Mouse (Mus musculus) leukemia stem cell, adult 10-12 weeks (primary cell): ENCODE results near the gene Zbed5. TPM values are rescaled to one million over a fixed set of nuclear protein-coding genes. Genes with fewer than 3 reads are reported as not detected.

Experiments used
- polyA plus RNA-seq: library from polyadenylated mRNA; stranded (reverse); fragments of >175 nt; gene quantifications from 2 replicates; pipeline ENCODE4 v1.2.3, GENCODE M21; 2012; ENCODE audit warnings: low replicate concordance

Zbed5 gene
- polyA plus RNA-seq = 3.4 and 48.5 TPM in 2 replicates

DNA sequence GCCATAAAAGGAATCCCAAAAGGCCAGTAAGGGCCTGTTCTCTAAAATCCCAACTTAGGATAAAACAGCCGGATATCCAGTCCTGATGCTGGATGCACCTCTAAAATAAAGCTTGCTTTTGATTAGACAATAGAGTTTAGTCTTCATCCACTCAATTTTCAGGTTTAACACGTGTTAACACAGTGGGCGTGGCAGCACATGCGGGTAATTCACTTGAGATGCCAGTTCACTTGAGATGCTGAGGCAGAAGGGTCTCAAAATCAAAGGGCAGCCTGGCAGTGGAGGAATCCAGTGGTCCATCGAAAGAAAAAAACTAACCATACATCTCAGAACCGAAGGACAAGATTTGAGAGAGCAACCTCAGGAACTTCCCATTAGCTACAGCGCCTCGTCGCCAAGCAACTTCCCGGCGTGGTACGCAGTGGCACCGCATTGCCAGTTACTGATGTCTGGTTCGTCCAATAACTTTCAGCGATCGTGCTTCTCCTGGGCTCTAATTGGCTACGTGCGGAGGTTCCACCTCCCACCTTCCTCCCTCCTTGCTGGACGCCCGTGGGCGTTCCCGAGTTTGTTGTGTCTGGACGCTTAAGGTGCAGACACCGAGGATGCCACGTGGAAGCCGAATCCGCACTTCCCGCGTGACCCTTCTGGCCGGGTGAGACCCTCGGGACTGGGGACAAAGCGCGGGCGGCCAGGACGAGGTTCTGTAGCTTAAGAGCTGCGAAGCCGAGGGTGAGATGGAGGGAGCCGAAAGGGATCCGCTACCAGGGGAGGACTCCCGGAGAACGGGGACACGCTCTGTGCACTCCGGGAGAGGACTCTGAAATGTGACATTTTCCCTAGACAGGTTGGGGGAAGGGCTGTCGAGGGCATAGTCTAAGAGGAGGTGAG is at the start of gene Zbed5:
Gene Zbed5 (plus strand): TSS at position 526 of the 891 bp plus-strand sequence.

DNA sequence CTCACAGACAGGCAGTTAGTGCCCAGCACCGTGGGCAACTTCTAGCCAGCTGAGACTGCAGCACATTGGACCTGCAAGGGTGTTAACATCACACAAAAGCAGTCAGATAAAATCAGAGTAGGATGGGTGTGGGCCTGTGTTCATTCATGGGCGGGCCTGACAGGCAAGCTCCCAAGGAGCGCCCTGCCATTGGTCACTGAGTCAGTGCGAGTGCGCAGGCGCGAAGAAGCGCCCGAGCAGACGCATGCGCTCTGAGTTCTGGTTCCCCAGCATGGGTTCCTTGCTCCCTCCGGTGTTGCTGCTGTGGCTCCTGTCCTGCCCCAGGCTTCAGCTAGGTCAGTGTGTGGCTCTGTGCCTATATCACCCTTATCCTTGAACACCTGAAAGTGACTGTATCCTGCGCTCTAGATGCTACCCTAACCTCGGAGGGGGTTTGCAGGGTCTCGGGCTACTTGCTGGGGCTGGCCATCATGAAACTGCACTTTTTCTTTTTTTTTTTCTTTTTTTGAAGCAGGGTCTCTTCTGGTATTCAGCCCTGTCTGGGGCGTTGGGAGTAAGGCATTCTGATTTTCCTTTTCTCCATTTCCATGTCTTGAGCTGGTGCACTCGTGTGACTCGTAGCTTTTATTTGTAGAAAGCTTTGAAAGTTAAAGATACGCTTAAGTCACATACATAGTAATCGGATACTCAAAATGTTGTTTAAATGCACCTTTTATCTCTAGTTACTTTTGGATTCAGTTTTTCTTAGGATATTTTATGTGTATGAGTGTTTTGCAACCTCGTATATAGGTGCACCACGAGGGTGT is 48.6 kb upstream of the Zbed5 start, which contains the start of gene Sumf2:
Gene Sumf2 (plus strand): TSS at position 235 of the 806 bp plus-strand sequence.

DNA sequence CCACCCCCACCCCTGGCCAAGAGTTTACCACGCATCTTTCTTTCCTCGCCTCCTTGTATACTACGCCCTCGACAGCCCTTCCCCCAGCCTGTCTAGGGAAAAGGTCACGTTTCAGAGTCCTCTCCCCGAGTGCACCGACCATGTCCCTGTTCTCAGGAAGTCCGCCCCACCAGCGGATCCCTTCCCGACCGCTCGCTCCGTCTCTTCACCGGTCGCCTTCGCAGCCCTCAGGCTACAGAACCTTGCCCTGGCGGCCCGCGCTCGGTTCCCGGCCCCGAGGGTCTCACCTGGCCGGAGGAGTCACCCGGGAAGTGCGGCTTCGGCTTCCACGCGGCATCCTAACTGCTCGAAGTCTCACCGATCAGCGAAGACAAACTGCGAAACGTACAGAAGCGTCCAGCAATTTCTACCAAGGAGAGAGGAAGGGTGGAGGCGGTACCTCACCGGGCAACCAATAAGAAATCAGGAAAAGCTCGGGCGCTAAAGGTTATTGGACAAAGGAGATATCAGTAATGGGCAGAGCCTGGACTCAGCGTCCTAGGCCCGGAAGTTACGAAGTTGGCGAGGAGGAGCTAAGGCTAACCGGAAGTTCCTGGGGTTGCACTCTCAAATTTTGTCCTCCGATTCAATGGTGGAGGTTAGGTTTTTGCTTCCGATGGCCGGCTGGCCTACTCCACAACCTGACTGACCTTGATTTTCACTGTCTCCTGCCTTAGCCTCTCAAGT is 8.4 kb upstream of the Zbed5 start, which contains the start of gene Chchd2:
Gene Chchd2 (minus strand): TSS at position 560 of the 726 bp plus-strand sequence.

DNA sequence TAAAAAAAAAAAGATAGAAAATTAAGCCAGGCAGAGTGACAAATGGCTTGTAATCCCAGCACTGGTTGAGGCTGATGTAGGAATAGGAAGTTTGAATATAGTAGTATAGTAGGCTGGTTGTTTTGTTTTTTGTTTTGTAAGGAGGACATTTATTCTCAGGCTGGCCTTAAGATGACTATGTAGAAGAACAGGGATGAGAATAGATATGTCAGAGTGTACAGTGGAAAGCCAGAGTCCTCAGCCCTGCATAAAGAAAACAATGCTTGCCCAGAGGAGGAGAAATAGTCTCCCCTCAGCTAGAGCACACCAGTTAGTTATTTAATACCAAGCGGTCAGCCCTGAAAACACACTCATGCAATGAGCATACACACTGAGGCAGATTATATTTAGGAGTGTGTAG is 2.9 kb downstream of the Zbed5 start, which contains the start of gene Phkg1:
Gene Phkg1 (minus strand): TSS at position 101 of the 400 bp plus-strand sequence.

DNA sequence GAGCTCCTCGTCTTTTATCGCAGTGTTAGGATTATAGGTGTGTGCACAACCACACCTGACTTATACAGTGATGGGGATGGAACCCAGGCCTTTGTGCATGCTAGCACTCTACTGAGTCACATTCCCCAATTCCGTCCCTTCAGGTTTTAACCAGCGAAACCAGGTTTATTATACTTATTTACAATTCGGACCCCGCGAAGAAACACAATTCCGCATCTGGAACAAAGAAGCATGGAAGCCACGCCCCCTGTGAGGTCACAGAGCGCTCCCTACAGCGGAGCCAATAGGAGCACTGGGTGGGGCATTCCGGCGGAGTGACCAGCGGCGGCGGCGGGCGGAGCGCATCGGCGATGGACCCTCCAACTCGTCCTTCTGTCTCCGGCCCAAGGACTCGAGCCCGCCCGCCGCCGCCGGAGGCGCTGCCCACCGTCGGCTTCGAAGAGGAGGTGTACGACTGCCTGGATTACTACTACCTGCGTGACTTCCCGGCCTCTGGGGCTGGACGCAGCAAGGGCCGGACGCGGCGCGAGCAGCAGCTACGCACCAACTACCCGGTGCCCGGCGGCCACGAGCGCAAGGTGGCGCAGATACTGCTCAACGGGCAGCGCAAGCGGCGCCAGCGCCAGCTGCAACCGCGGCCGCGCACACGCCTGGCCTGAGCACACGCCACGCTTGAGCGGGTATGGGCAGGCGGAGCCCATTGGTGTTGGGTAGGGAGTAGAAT is 12.9 kb downstream of the Zbed5 start, which contains the start of gene Nupr1l:
Gene Nupr1l (plus strand): TSS at position 299 of the 724 bp plus-strand sequence.

DNA sequence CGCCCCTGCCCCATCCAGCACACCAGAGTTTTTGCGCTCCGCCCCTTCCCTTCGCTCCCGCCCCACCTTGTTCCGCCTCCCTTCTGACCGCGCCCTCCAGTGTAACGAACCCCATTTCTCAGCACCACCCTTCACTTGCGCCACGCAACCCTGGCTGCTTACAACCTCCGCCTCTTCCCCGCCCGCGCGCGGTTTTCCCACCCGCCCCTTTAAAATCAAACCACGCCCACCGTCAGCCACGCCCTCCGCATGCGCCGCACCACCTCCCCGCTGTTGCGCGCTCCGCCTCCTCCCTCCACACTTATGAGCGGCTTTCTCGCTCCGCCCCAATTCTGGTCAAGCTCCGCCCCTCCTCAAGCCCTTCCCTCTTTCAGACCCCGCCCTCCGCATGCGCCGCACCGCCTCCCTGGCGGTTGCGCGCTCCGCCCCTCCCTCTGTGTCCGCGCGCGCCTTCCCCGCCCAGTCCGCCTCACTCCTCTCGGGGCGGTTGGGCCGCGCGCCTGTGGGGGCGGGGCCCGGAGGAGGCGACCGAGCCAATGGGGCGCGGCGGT is 46.0 kb downstream of the Zbed5 start, which contains the start of gene Vkorc1l1:
Gene Vkorc1l1 (plus strand): TSS at position 476 of the 551 bp plus-strand sequence.

Other genes starting within 250 kb of the Zbed5 start
- 0.05 and 0.08 TPM in 2 replicates for gene Zfp11, start 225.6 kb upstream of the Zbed5 start, polyA plus RNA-seq
- gene Sept14, start 187.2 kb upstream of the Zbed5 start, polyA plus RNA-seq = not detected in 2 replicates
- gene Mrps17, start 180.2 kb upstream of the Zbed5 start, polyA plus RNA-seq = 6.7 and 12.7 TPM in 2 replicates
- gene Nipsnap2, start 170.7 kb upstream of the Zbed5 start, polyA plus RNA-seq = 7.2 and 9.7 TPM in 2 replicates
- 8.6 and 40.6 TPM in 2 replicates for gene Psph, start 108.3 kb upstream of the Zbed5 start, polyA plus RNA-seq
- gene Sumf2, start 48.7 kb upstream of the Zbed5 start, polyA plus RNA-seq = 4.0 and 9.3 TPM in 2 replicates
- gene Chchd2, start 8.3 kb upstream of the Zbed5 start, polyA plus RNA-seq = 543 and 642 TPM in 2 replicates
- gene Phkg1, start 2.8 kb downstream of the Zbed5 start, polyA plus RNA-seq = 0.10 TPM in 1 of 2 replicates, not detected in the other
- gene Nupr1l, start 12.8 kb downstream of the Zbed5 start, polyA plus RNA-seq = 1.7 TPM in 2 replicates
- 19.6 and 19.7 TPM in 2 replicates for gene Vkorc1l1, start 46.2 kb downstream of the Zbed5 start, polyA plus RNA-seq
- gene Gusb, start 107.3 kb downstream of the Zbed5 start, polyA plus RNA-seq = 18.1 and 22.7 TPM in 2 replicates
- gene Asl, start 133.5 kb downstream of the Zbed5 start, polyA plus RNA-seq = 7.4 and 8.3 TPM in 2 replicates
- gene Crcp, start 133.6 kb downstream of the Zbed5 start, polyA plus RNA-seq = 5.0 and 7.4 TPM in 2 replicates
- gene Tpst1, start 177.6 kb downstream of the Zbed5 start, polyA plus RNA-seq = 19.2 and 44.7 TPM in 2 replicates
- 5.4 and 27.4 TPM in 2 replicates for gene Kctd7, start 249.1 kb downstream of the Zbed5 start, polyA plus RNA-seq